Mouse (Mus musculus): ENCODE data around the gene Grhl3.

The Grhl3 gene

DNA sequence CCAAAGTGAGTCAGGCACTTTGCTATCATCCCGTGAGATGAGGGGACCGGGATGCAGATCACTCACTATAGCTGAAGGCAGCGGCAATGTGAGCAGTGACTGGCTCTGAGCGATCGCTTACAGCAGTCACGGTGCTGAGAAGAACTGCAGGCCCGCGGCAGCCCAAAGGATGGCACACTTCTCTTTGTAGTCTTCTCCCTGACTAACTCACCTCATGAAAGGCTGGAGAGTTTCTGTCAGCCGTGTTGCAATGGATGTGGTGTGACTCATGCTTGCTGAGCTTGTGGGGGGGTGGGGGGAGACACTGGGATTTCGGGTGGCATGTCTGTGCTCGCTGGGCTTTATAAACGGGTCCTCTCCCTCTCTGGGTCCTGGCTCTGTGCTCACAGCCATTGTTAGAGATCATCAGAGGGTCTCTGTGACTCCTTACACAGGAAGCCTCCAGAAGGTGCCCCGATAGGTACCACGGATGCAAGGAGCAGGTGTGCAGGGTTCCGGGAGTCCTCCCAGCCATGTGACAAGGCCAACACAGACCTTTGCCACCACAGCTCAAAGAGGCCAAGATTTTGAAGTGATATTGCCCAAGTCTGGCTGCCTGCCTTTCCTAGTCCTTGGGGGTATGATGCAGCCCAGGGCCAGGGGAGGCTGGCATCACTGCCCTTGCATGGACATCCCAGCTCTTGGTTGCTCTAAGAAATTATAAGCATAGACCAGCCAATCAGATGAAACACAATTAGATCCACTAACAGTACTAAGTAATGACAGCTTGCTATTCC lies 2.1 kb upstream of the Grhl3 start:
- no peak for DNase-seq (ENCODE audit: low spot score)

DNA sequence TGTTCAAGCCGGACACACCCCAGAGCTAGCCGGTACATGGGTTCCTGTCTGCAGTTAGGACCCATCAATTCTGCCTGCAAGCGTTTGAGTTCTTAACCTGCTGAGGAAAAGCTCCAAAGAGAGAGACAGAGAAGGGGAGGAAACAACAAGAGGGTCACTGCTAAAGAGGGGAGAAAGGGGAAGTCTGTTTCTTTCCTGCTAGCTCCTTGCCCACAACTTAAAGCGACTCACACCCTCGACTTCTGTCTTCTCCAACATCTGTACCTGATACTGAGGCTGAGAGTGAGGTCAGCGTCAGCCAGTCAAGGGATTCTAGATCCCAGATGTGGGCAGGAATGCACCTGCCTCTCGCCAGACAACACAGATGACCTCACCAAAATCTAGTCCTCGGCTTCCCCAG lies 1.2 kb downstream of the Grhl3 start:
- no peak for DNase-seq (ENCODE audit: low spot score)

DNA sequence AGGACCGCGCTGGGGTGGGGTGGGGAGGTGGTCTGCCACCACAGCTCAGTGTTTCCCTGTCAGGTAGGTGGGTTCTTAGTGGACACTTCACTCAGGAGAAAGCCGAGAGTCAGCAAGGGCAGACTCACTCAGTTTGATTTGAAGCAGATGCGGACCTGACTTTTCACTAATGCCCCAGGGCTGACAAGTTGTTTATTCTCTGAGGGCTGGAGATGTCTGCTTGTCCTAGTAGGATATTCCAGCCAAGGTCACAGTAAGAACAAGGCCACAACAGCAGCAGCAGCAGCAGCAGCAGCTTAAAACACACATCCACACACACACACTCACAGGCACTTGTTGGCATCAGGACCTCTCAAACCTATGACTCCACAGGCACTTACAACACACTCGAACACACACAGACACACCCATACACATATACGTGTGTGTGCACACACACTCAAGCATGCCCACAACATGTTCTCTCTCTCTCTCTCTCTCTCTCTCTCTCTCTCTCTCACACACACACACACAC lies 2.3 kb downstream of the Grhl3 start:
- DNase-seq (ENCODE audit: low spot score): no peak

DNA sequence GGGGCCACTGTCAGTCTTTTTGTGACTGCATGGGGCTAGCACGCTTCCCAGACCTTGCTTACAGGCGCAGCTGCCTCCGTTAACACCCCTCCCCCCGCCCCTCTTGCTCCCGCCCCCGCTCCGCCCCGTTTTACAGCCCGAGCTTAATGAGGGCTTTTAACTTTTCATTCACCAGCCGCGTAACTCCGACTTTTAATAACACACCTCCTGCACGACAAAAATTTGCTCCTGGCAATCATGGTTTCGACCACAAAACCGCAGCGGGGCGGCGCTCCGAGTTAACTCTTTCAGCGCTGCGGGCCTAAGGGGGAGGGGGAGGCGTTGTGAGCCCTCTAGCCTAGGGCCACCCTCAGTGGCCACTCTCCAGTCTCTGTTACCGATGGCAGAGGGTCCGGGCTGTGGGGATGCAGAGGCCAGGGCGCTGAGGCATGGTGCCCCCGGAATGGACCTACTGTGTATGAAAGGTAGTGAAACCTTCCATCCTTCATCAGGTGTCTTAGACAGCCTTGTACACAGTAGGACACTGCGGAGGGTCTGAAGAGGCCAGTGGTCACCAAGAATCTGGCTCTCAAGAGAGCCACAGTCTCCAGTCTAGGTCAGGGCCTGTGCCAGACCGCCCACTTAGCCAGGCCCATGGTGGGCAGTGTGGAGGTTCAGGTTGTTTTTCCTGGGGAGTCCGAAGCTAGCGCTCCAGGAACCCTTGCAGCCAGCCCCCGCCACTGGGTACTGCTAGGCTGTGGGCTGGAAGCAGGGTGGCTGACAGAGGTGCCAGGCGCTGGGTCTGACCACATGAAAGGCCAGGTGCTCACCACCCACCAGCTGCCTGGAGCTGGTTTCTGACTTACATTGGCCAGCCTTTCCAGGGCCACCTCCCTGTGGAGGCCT lies 3.0 kb downstream of the Grhl3 start:
- DNase-seq (ENCODE audit: low spot score): no peak

DNA sequence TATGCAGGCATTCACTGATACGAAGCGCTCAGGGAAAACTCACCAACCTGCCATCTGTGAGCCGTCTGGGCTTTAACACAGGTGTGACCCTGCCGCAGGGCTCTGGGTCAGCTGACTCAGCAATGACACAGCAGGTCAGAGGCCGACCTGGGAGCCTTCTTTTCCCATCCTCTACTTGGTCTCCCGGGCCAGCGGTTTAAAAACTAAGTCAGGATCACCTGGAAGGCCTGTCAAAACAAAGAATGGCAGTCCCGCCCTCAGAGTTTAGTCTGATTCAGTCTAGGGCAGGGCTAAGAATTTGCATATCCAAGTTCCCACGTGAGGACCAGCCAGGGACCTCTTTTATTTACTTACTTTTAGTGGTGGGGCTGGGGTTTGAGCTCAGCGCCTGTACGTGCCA lies 4.2 kb downstream of the Grhl3 start:
- DNase-seq (ENCODE audit: low spot score): no peak

DNA sequence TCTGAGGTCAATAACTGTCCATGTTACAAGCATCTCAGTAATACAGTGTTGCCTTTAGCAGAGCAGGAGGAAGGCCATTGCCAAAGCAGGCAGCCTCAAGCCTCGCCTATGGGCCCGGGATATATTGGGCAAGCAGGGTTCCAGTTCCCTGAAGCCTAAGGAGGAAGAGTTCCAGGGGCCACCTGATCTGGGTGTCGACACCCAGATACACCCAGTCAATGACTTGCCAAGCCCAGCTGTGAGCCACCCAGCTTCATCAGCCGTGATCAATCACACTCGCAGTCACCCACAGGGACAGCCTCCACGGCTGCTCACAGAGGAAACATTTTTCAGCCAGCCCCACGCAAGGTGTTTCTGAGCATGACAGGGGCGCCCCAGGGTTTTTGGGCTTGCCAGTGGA lies 5.9 kb downstream of the Grhl3 start:
- DNase-seq (ENCODE audit: low spot score): no peak

DNA sequence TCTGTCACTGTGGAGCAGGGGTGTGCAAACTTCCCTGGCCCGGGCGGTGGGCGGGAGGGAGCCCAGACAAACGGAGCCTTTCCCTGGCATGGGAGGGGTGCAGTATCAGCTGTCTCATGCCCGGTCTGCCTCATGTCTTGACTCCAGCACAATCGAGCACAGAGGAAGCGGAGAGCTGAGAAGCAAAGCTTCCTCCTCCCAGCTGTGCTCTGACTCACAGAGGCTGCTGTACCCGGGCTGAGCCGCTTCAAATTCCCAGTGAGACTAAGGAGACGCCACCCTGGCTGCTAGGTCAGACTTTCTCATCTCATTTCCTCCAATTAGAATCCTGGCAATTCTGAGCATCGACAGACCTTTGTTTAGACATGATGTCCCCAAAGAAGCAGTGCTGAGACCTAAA lies 6.4 kb downstream of the Grhl3 start:
- no peak for DNase-seq (ENCODE audit: low spot score)

DNA sequence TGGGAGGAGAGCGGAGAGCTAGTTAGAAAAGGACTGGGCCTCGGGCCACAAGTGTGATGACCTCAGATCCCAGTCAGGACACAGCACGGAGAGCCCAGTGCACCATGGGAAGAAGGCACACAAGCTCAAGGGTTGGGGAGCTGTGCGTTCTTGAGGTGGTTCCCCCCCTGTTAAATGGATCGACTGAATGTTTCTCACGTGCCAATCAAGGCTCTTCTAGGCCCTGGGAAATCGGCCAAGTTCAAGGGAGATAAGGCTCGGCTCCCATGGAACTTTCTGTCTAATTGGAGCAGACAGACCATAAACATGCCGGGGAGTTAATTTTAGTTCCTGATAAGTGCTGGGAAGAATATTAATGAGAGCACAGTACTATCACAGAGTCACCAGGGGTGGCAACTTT lies 8.0 kb downstream of the Grhl3 start:
- no peak for DNase-seq (ENCODE audit: low spot score)

DNA sequence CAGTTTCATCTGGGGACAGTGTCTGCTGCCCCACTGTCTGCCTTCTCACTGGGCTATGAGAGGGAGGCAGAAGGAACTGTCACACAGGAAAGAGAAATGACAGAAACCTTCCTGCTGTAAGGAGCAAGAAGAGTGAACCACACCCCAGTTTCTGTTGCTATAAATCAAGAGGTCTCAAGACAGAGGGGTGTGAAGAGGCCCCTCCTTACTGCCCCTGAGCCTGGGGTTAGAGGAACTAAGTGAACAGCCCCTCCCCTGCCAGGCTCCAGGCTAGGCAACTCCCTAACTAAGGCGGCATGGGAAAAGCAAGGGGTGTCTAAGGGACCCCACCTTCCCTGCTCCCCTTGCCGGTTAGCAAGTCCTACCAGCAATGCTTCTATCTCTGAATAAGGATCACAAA lies 9.6 kb downstream of the Grhl3 start:
- no peak for DNase-seq (ENCODE audit: low spot score)

DNA sequence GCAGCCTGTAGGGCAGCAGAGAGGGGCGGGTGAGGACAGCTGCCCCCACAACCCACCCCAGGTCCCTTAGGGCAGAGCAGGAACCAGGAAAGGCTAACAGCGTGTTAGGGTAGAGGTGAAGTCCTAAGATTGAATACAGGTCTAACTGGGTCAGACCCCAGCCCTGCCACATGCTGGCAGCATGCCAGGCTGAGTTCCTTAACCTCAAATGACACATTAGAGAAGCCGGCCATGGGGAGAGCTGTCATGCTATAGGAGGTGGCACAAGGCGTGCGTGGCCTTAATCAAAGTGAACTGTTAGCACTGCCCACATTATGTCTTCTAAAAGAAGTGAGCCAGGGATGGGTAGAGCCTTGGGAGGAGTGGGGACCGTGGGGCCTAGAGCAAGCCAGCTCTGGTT lies 24.1 kb downstream of the Grhl3 start:
- no peak for DNase-seq (ENCODE audit: low spot score)

DNA sequence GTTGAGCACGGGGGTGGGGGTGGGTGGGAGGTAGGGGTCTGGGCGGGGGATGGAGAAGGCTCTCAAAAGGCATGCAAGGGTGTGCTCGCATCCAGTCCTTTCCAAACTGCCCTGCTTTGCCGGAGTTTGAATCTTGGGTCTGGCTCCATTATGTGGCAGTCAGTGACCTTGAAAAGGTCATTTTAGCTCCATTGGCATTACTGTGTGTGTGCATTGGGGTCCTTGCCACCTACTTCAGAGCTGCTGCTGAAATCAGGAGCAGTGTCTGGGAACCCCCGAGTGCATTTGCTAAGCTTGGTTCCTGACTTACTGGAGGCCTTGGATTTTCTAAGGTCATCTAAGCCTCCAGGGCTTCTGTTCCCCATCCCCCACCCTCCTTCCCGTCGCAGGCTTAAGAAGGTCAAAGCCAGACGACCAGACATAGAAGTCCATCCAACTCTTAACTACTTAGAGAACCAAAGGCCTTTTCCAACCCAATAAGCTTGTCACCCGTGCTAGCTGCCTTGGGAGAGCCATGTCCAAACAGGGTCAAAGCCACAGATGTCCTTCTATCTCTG lies 24.8 kb downstream of the Grhl3 start:
- DNase-seq (ENCODE audit: low spot score): no peak

DNA sequence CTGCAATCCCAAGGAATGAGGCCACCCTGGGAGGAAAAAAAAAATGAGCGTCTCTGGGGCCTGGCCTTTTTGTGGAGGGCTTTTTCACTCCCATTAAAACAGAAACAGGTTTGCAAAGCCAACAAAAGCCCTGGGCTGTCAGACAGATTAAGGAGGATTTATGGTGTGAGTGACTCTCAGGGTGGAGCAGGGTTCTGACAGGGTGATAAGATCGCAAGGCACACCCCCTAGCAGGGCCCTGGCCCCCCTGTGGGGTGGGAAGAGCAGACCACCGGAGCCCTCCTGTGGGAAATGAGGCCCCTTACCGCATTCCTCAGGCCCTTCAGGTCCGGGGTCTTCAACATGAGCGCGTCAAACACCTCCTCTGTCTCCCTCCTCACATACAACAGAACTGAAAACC lies 25.3 kb downstream of the Grhl3 start:
- DNase-seq (ENCODE audit: low spot score): no peak

DNA sequence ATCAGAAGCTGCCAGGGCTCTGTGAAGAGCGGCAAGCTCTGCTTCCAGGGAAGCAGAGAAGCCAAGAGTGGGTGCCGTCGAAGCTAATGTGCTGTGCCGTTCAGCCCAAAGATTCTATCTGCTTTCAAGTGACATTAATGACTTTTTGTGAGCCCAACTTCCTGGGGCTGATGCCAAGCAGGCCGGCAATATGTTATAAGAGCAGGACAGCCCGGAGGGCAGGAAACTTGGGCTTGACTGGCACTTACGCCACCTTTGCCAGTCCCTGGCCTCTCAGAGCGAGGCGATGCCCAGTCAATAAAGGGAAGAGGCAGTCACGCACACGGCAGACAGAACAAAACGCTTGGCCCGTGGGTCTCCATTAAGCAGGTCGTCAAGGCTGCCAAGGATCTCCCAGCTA lies 25.9 kb downstream of the Grhl3 start:
- no peak for DNase-seq (ENCODE audit: low spot score)

DNA sequence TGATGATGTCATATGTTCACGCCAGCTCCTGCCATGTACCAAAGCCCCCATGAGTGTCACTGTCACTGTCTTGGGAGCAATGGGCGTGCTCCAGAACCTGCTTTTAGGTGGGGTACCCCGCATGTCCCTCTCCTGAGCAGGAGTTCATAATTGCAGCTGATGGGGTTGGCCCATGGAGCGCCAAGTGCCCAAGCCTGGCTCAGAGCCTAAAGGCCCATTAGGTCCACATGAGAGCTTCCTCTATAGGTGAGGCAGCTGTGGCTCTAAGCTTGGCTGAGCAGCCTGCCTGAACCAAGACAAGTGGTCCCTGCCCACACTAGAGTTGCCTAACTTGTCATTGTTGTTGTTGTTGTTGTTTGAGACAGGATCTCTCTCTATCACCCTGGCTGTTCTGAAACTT lies 26.6 kb downstream of the Grhl3 start:
- DNase-seq (ENCODE audit: low spot score): no peak

DNA sequence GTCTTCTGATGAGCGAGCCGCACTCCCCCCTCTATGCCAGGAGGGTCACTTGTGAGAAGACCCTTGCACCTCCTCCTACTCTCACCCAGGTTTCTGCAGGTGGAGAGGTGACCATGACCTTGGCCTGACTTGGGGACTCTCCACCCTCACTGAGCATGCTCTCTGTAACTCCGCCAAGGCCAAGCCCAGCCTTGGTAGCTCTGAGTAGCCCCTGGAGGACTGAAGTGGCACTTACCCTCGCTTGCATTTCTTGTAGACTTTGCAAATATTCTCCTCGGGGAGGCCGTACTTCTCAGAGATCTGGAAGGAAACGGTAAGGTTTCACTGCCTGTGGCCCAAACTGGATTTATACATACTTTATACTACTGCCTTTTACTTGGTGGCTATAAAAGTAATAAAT lies 27.4 kb downstream of the Grhl3 start:
- DNase-seq (ENCODE audit: low spot score): no peak

DNA sequence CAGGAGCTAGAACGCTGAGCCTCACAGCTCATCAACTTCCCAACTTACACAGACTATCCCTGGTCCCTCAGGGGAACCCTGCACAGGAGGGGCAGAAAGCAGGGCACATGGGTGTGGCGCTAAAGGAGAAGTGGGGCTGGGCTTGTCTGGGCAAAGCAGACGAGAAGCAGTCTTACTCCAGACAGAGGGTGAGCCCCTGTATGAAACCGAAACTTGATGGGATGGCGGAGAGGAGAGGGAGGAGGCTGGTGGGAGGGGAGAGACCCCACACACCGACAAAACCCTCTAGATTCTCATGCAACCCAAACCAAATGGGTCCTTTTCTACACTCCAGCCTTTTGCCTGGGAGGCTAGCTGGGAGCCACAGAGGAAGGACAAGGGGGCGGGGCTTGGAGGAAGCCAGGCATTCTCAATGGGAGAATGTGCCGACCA lies 28.3 kb downstream of the Grhl3 start:
- no peak for DNase-seq (ENCODE audit: low spot score)

DNA sequence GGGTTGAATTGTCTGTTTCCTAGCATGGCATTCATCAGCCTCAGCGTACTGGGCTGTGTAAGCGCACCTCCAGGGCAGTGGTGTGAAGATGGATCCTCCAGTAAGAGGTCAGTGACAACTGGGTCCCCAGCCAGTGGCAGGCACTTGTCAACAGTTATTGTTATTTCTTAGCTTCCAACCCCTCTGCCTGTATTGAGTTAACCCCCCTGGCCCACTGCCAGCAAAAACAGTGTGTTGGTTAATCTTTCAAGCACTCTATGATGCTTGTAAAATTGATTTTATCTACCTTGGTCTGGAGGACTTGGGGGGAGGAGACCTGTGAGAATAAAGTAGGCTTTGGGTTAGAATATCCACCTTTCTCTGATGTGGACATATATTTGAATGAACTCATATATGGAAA lies 29.1 kb downstream of the Grhl3 start:
- DNase-seq (ENCODE audit: low spot score): no peak

DNA sequence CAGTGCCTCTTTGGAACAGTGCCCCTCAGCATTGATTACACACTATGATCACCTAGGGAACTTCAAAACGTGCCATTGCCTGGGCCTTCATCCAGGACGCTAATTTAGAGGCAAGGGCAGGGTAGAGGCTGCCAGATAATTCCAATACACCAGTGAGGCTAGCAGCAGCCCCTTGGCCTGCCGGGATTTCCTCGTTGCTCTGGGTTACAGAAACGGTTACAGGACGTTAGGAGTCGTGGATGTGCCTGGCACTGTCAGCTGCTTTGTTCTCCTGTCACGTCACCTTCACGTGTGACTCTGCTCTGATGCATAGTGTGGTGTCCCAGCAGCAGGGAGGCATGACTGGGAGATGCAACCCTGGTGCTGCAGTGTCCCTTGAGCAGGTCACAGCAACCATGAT lies 33.4 kb downstream of the Grhl3 start:
- no peak for DNase-seq (ENCODE audit: low spot score)

DNA sequence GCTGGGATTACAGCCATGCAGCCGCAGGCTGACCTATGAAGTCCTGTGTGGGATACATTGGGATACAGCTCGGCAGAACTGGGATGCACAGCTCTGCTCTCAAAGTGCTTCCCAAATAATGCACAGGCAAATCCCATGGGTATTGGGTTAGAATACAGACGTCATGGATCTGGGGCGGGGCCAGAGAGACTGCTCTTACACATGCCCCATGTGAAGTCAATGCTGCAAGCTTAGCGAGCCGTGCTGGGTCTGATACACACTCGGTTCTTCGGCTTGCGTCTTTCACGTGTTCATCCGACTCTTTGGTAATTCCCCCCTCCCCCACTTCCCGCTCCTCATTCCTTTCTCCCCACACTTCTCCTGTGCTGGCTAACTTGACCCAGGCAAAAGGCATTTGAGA lies 34.4 kb downstream of the Grhl3 start:
- DNase-seq (ENCODE audit: low spot score): no peak

DNA sequence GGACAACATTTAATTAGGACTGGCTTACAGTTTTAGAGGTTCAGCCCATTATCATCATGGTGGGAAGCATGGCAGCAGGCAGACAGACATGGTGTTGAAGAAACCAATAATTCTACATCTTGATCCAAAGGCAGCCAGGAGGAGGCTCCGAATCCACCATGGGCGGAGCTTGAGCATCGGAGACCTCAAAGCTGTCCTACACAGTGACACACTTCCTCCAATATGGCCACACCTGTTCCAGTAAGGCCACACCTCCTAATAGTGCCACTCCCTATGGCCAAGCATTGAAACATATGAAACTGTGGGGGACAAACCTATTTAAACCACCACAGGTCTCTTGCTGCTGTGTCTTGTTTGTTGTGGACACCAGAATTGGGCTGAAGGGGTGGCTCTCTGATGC lies 38.4 kb downstream of the Grhl3 start:
- DNase-seq (ENCODE audit: low spot score): no peak

DNA sequence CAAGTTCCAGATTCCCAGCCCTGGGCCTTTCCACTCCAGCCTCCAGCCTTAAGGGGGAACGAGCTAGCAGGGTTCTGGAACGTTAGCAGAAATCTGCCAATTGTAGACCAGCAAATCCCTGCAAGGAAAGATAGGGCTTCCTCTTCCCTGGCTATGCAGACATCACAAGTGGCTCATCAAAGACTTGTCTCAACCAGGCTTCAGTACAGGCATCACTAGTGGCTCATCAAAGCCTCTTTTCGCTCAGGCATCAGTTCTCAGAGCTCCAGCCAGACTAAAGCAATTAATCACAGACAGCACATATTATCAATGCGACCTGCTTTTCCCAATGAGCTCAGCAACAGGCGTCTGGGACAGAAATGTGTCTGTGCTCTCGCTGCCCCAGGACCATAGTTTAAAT lies 40.4 kb downstream of the Grhl3 start:
- no peak for DNase-seq (ENCODE audit: low spot score)

DNA sequence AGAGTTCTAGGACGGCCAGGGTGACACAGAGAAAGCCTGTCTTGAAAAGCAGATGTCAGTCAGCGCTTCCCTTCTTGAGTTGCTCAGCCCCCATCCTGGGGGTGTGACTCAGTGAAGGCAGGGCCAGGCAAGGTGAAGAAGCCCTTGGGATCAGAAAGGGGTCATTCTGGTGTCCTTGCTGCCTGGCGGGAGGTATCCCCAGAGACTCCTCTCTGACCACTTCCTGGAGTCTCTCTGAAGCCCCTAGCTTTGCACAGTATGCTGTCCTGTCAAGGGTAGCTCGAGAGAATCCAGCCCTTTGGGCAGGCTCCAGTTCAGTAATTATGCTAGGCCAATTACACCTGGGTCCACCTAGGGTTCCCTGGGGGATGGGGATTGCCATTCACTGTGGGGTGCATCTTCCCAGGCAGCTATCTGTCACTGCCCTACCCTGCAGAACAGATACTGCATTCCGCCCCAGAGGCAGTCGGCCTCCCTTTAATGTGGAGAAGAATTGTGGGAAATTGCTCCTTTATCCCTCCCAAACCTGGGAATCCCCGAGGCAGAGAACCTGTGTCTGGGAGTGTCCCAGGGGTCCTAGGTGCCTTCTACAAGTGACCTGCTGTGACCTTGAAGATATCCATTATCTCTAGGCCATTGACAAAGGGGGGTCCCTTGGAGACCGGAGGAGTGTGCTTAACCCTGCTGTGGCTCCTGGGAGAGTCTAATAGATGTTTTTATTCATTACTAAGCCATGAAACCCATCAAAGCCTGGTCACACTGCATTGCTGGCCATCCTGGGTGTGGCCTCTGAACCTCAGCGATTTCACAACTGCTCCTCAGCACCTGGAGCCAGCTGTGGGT lies 41.4 kb downstream of the Grhl3 start:
- DNase-seq (ENCODE audit: low spot score): no peak
